In genomic region chr19:4942551-4943252, GRCm38 (mm10) we compare ENCODE assay signal across 8 mouse cellular contexts. TPM values are rescaled to one million over a fixed set of nuclear protein-coding genes. Genes with fewer than 3 reads are reported as not detected.
DNase-seq lines count a peak whose midpoint lies in the region; ATAC-seq and TF ChIP-seq lines count a peak whose summit lies in the region.

Peli3 (minus strand) TSS chr19:4943127.

- H3K4me2 ChIP-seq in heart, embryonic 11.5 days, result peak within 1 kb of the TSS; percentile 96
- H3K4me2 ChIP-seq in kidney, embryonic 16.5 days (replicated peaks; ENCODE audit: low read depth, low read length), result peak within 1 kb of the TSS; percentile 97

- no peak within 1 kb of the TSS for H3K27ac ChIP-seq in bone marrow macrophage, adult 2 months (ENCODE audit: insufficient read depth, low read depth, low read length)
- no peak within 1 kb of the TSS for H3K27ac ChIP-seq in embryonic fibroblast, embryonic 13.5 days (ENCODE audit: insufficient read depth, low read length)
- no peak within 1 kb of the TSS for H3K27ac ChIP-seq in heart, embryonic 11.5 days (ENCODE audit: low read depth, low read length)
- no peak within 1 kb of the TSS for H3K27ac ChIP-seq in kidney, embryonic 16.5 days (ENCODE audit: low read length)
- no peak within 1 kb of the TSS for H3K27ac ChIP-seq in liver, adult 2 months (replicated peaks; ENCODE audit: insufficient read depth, low read depth, low read length)

- no peaks in the 10 kb centered on the region for H3K36me3 ChIP-seq in heart, embryonic 11.5 days (ENCODE audit: control insufficient read depth, insufficient read depth, low read length)
- no peaks in the 10 kb centered on the region for H3K36me3 ChIP-seq in kidney, embryonic 16.5 days (ENCODE audit: insufficient read depth, low read length)
- no peaks in the 10 kb centered on the region for H3K36me3 ChIP-seq in liver, adult 2 months (ENCODE audit: control insufficient read depth, insufficient read depth, low read length)

- peaks cover 4% of the 10 kb centered on the region for H3K4me1 ChIP-seq in bone marrow macrophage, adult 2 months (ENCODE audit: control insufficient read depth, insufficient read depth, low read length)
- no peaks in the 10 kb centered on the region; the same call in 1 of the 2 replicates for H3K4me1 ChIP-seq in embryonic fibroblast, embryonic 13.5 days (ENCODE audit: control insufficient read depth, insufficient read depth, low read length)
- no peaks in the 10 kb centered on the region for H3K4me1 ChIP-seq in heart, embryonic 11.5 days (ENCODE audit: control insufficient read depth, insufficient read depth, low read length)
- peaks cover 15% of the 10 kb centered on the region; the same call in 1 of the 2 replicates for H3K4me1 ChIP-seq in kidney, embryonic 16.5 days (ENCODE audit: insufficient read depth, low read length)
- peaks cover 6% of the 10 kb centered on the region; the same call in 1 of the 2 replicates for H3K4me1 ChIP-seq in liver, adult 2 months (ENCODE audit: control insufficient read depth, insufficient read depth, low read length)

- H3K79me2 ChIP-seq in liver, adult 2 months (ENCODE audit: control insufficient read depth, insufficient read depth, low read length), result no peaks in the 10 kb centered on the region

- H3K4me3 ChIP-seq in bone marrow macrophage, adult 2 months (ENCODE audit: insufficient read depth, low read length), result peak within 1 kb of the TSS; percentile 58
- H3K4me3 ChIP-seq in embryonic fibroblast, embryonic 13.5 days (ENCODE audit: insufficient read depth, low read length), result peak within 1 kb of the TSS; percentile 51
- peak within 1 kb of the TSS; percentile 56 for H3K4me3 ChIP-seq in heart, embryonic 11.5 days (ENCODE audit: low read depth, low read length)
- H3K4me3 ChIP-seq in kidney, embryonic 16.5 days (ENCODE audit: low read length), result peak within 1 kb of the TSS; percentile 74
- peak within 1 kb of the TSS; percentile 65 for H3K4me3 ChIP-seq in liver, adult 2 months (ENCODE audit: insufficient read depth, low read depth, low read length)

- H3K9ac ChIP-seq in heart, embryonic 11.5 days (ENCODE audit: low read depth, low read length), result peak within 1 kb of the TSS; percentile 63
- peak within 1 kb of the TSS; percentile 69 for H3K9ac ChIP-seq in kidney, embryonic 16.5 days (replicated peaks; ENCODE audit: low read length)
- H3K9ac ChIP-seq in liver, adult 2 months (ENCODE audit: low read depth, low read length), result peak within 1 kb of the TSS; percentile 72

- DNase-seq in 3T3-L1 (ENCODE audit: low read depth, low spot score), result peak; percentile 82
- peak; percentile 62 for DNase-seq in liver, adult 2 months (ENCODE audit: extremely low read depth, low read depth, low spot score)
- DNase-seq in spleen, postnatal 36 days (ENCODE audit: low spot score in 2 of 2), result peak; percentile 75 to 80

- no peak for TF ChIP-seq POLR2A in bone marrow macrophage, adult 2 months (IDR thresholded peaks at IDR 0.05; ENCODE audit: borderline replicate concordance, low read depth, low read length)
- TF ChIP-seq POLR2A in embryonic fibroblast, embryonic 13.5 days (IDR thresholded peaks at IDR 0.05; ENCODE audit: low read depth, low read length), result peak; percentile 55
- no peak for TF ChIP-seq POLR2A in liver, adult 2 months (IDR thresholded peaks at IDR 0.05; ENCODE audit: extremely low read depth, insufficient read depth, low read length)

- peaks cover 15% of the 10 kb centered on the region for H3K27me3 ChIP-seq in heart, embryonic 11.5 days (ENCODE audit: control insufficient read depth, insufficient read depth, low read length)
- no peaks in the 10 kb centered on the region for H3K27me3 ChIP-seq in kidney, embryonic 16.5 days (ENCODE audit: insufficient read depth, low read length)
- H3K27me3 ChIP-seq in liver, adult 2 months (ENCODE audit: control insufficient read depth, insufficient read depth, low read length), result no peaks in the 10 kb centered on the region

- TF ChIP-seq CTCF in bone marrow macrophage, adult 2 months (IDR thresholded peaks at IDR 0.05; ENCODE audit: low read depth, low read length), result no peak
- TF ChIP-seq CTCF in embryonic fibroblast, embryonic 13.5 days (IDR thresholded peaks at IDR 0.05; ENCODE audit: borderline replicate concordance, insufficient read depth, low read length), result no peak
- TF ChIP-seq CTCF in liver, adult 2 months (IDR thresholded peaks at IDR 0.05; ENCODE audit: low read depth, low read length), result no peak

- peak; percentile 91 for ATAC-seq in heart, embryonic 11.5 days (replicated peaks; ENCODE audit: insufficient number of reproducible peaks, low FRiP score, low TSS enrichment)
- peak; percentile 96 for ATAC-seq in kidney, embryonic 16.5 days (ENCODE audit: low FRiP score, low TSS enrichment)
- ATAC-seq in monocyte, adult 5-6 weeks (replicated peaks; ENCODE audit: insufficient number of reproducible peaks, low FRiP score, low TSS enrichment, poor library complexity, severe bottlenecking), result peak; percentile 83

- no peaks in the 10 kb centered on the region for H3K9me3 ChIP-seq in heart, embryonic 11.5 days (replicated peaks; ENCODE audit: control insufficient read depth, low read length)
- H3K9me3 ChIP-seq in kidney, embryonic 16.5 days (ENCODE audit: low read length), result no peaks in the 10 kb centered on the region

- WGBS in heart, embryonic 11.5 days (ENCODE audit: insufficient replicate concordance), result 1% methylated on average over 39 of the region's 55 CpGs
- under 1% methylated on average over 46 of the region's 55 CpGs for WGBS in kidney, embryonic 16.5 days
- 4% methylated on average over 50 of the region's 55 CpGs for WGBS in liver, adult 2 months

RNA-seq across cellular contexts. Expression of gene Peli3, which starts in this region (rescaled TPM):
- 4.6 and 5.4 TPM in 2 replicates for polyA plus RNA-seq in bone marrow macrophage, adult 2 months (2012; ENCODE audit: insufficient read depth, insufficient read length, missing spikeins)
- 0.99 and 2.5 TPM in 2 replicates for polyA plus RNA-seq in embryonic fibroblast, embryonic 13.5 days (2011; ENCODE audit: insufficient read length, low read depth, missing spikeins)
- polyA plus RNA-seq in heart, embryonic 11.5 days (2014; fragmentation: Nextera tagmentation; extraction: Ambion mirVana), result 0.86 and 1.1 TPM in 2 replicates
- polyA plus RNA-seq in kidney, embryonic 16.5 days (2015; fragmentation: Nextera tagmentation; extraction: Ambion mirVana), result 2.4 and 3.8 TPM in 2 replicates
- 1.0 and 3.4 TPM in 2 replicates for total RNA-seq in liver, adult 2 months (2014; rRNA removed)
- polyA plus RNA-seq in liver, adult 2 months (2012; rRNA removed), result 1.4 and 2.6 TPM in 2 replicates
- total RNA-seq in monocyte, adult 5-6 weeks (2017), result not detected in 3 replicates

Comparison
In these comparisons a context has a peak if more than half of its experiments do, and no peak if none do; other contexts are left out.
1. Peak in ATAC-seq in monocyte, adult 5-6 weeks; RNA of the gene not detected or under 1 TPM.